Mouse (Mus musculus): ENCODE data around the gene Strip2.

The Strip2 gene

GRCm38 (mm10) chr6:29916530-29917382 lies at the start of gene Strip2:
Strip2 (plus strand) TSS chr6:29917012.
- DNase-seq: peak; percentile 95

DNA sequence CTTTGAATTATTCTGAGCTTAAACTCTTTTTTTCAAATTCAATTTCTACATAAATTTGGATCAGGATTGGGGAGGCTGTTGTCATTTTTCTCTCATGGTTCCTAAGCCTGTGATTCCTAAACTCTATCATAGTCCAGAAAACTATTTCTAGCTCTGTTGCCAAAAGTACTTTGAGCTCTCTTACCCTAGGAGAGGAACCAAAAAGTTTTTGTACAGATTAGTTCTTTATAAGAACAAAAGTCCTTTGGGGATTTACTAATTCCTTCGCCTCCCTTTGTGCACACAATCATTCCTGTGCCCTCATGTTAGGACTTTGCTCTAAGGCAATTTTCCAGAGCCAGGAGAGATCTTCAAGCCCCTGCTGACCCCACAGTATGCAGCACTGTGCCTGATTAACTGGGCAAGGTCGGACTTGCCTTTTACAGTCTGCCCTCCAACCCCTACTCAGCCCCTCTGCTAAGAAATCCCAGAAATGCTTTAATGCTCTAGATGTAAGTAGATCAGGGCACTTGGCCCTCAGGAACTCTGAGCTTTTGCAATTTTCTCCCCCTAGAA lies 48.4 kb upstream of the Strip2 start:
- no peak for DNase-seq

- no peak for DNase-seq
Observed at GRCm38 (mm10) chr6:29873654-29874053, 43.2 kb upstream of the Strip2 start.

DNA sequence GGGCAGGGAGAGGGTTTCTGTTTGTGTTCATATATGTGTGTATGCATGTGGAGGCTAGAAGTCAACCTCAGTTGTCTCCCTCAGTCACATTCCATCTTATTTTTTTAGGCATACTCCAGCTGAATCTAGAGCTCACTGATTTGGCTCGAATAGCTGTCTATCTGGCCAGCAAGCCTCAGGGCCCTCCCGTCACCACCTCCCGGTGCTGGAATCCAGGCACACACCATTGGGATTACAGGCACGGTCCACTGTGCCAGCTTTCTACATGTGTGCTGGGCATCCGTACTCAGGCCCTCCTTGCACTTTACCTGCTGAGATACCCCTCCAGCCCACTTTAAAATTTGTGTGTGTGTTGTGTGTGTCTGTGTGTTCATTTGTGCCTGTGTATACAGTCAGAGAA lies 41.2 kb upstream of the Strip2 start:
- no peak for DNase-seq

DNA sequence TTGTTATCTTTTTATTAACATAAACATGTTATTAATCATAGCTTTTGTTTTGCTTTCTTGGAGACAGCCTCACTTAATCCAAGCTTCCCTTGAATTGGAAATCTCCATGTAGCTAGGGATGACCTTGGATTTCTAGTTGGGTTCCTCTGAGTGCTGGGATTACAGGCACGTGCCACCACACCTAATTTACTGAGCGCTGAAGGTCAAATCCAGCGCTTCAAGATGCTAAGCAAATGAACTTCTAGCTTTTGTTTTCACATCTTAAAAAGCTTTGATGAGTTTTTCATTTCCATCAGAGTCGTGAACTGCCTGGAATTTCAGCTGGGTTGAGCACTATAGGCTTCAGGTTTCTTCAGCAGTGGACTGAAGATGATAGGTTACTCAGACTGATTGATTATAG lies 40.0 kb upstream of the Strip2 start:
- no peak for DNase-seq

GRCm38 (mm10) chr6:29879579-29879978 lies 37.2 kb upstream of the Strip2 start:
- no peak for DNase-seq

- DNase-seq: no peak
Observed at GRCm38 (mm10) chr6:29880796-29881195, 36.0 kb upstream of the Strip2 start.

DNA sequence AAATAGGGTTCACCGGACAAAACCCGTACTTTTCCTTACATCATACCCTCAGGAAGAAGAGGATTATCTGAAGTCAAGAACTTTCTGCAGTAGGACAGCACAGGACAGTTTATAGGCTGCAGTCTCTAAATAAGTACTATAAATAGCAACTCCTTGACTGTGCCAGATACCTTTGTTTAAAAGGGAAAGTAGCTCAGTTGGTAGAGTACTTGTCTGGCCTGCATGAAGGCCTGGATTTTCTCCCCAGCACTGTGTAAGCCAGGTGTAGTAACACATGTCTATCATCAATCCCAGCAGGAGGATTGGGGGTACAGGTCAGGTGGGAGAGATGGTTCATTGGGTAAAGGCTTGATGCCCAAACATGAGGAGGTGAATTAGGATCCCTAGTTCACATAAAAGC lies 34.9 kb upstream of the Strip2 start:
- DNase-seq: no peak

DNA sequence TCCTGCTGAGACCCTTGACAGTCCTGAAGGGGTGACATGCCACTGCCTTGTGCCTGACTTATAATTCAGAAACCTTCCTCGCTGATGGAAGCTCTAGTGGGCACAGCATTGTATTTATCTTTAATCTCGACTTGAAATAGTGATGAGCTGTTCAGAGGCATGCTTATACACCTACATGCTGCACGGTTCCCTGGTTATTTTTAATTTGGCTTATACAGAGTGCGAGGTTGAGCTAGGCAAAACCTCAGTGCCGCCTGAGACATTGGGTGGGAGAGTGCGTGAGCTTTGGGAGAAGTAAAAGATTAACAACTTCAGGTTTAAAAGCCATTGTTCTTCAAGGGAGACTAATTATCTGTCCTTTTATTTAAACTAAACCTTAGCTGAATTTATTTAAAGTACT lies 33.9 kb upstream of the Strip2 start:
- DNase-seq: no peak

- peak; percentile 7 for DNase-seq
Observed at GRCm38 (mm10) chr6:29891151-29891550, 25.7 kb upstream of the Strip2 start.

GRCm38 (mm10) chr6:29896976-29897375 lies 19.8 kb upstream of the Strip2 start:
- no peak for DNase-seq

DNA sequence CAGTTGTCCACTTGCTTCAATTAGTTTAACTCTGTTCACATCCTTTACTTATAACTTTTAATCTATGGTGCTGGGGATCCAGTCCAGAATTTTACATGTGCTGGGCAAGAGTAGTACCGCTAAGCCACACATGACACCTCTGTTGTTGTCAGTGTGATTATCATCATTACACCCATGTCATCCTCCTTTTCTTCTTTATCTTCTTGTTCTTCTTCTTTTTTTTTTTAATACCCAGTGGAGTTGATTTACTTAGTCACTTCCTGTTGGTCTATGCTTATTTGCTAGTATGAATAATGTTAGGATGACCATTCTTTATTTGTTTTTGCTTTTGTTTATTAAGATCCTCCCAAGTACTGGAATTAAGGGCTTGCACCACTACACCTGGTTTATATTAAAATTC lies 15.4 kb upstream of the Strip2 start:
- DNase-seq: no peak

GRCm38 (mm10) chr6:29902256-29902655 lies 14.6 kb upstream of the Strip2 start:
- DNase-seq: no peak

GRCm38 (mm10) chr6:29903343-29903914 lies 13.4 kb upstream of the Strip2 start:
- no peak for DNase-seq

DNA sequence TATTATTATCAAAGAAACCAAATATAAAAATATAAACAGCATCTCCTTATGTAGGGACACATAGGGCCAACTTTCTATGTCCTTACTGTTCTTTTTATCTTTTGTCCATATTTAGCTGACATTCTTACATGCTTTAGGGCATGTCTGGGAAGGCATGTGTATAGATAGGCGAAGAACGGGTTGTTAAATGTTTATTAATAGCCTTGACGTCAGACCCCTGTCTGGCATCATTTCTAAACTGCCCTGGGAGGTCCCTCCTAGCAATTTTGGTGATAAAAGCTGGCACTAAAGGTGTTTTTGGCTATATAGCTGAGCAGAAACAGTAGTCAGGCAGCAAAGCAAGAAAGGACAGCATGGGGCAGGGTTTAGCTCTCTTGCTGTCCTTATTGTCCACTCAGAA lies 12.5 kb upstream of the Strip2 start:
- DNase-seq: no peak

GRCm38 (mm10) chr6:29910631-29911030 lies 6.2 kb upstream of the Strip2 start:
- DNase-seq: no peak

DNA sequence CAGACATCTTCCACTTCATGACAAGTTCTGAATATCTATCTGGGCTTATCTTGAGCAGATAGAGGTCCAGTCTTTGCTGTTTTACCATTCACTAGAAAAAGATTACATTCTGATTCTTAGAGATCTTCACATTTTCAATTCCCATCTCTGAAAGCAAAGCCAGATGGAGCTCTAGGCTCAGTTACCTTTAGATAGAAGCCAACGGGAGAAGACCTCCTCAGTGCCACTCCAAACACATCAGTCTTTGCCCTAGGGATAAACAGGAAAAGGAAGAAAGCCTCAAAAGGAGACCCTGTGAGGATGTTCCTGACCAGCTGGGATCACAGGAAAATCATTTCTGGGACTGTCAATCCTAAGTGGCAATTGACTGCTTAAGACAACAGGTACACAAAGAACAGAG lies 3.1 kb upstream of the Strip2 start:
- no peak for DNase-seq

GRCm38 (mm10) chr6:29914136-29914535 lies 2.7 kb upstream of the Strip2 start:
- DNase-seq: no peak

DNA sequence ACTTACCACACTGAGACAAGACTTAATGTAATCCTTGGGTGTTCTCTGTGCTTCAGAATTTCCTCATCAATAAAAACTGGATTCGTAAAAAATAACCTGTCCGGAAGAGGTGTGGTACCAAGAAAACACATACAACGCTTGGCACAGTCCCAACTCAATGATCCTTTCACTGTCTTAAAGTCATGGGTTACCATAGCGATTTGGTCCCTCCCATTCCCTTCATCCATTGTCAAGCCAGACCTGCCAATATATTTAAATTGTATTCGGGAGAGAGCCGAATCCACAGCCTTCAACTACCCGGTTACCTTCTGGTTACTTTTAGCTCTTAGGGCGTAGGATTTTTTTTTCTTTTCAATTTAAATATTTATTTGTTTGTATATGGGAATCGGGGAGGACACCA lies 976 bp upstream of the Strip2 start:
- no peak for DNase-seq

GRCm38 (mm10) chr6:29917383-29917720 lies 540 bp downstream of the Strip2 start:
- peak; percentile 14 for DNase-seq

- DNase-seq: no peak
Observed at GRCm38 (mm10) chr6:29917947-29918346, 1.1 kb downstream of the Strip2 start.

- DNase-seq: no peak
Observed at GRCm38 (mm10) chr6:29923501-29923900, 6.7 kb downstream of the Strip2 start.

DNA sequence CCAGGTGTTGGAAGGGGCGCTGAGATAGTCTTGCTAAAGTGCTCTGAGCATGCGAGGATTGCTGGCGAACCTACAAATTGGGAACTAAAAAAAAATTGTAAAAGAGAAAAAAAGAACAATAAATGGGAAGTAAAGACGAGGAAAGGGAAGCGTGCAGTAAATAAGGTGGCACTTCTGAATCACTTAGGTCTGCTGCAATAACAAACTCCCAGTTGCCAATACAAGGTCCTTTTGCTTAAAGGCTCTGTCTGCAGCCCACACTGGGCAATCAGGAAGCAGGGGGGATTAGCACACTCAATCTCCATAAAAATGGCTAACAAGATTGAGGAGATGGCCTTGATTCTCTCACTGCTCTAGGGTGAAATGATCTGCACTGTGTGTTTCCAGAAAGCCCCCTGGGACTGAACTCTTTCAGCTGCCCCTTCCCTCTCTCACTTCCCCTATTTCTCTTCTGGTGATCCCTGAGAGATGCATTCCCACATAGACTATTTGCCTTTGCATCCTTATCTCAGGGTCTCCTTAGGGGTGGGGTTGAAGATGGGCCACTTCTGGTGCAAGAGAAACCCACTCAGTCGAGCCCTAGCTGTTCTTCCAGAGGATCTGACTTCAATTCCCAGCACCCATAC lies 8.9 kb downstream of the Strip2 start:
- DNase-seq: no peak

DNA sequence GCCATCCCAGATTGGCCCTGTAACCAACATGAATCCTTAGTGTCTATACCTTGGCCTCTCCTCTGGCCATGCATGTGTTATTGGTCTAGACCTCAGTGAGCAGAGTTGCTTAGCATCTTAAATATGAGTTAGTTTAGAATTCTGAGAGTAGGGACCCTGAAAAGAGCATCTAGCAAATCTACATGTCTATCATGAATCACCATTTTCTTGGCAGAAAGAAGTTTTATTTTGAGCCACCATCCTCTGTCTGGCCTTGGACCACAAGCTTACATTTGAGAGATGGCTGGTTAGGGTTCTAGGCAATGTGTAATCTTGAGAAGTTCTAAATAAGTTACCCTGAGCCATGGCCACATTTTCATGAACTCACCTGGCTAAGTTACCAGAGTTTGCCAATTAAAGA lies 13.3 kb downstream of the Strip2 start:
- no peak for DNase-seq
